Mouse (Mus musculus) induced T-regulatory cell, adult 2 months (primary cell): ENCODE measurements around the gene Ptger4.

Experiments used
- DNase-seq: peaks from one replicate; pipeline ENCODE4 v3.0.0-alpha.2; 2012; ENCODE audit warnings: low read depth

The Ptger4 gene

GRCm38 (mm10) chr15:5243959-5244905 is at the start of gene Ptger4:
TSS of gene Ptger4 (minus strand) at chr15:5244187.
- DNase-seq, result peak; percentile 99

GRCm38 (mm10) chr15:5288412-5288811 is 44.4 kb upstream of the Ptger4 start:
- no peak for DNase-seq

GRCm38 (mm10) chr15:5287072-5287471 is 43.1 kb upstream of the Ptger4 start:
- DNase-seq, result no peak

- no peak for DNase-seq
These were observed 37.3 kb upstream of the Ptger4 start for GRCm38 (mm10) chr15:5281316-5281715.

GRCm38 (mm10) chr15:5279831-5280230 is 35.8 kb upstream of the Ptger4 start:
- no peak for DNase-seq

- DNase-seq, result no peak
These were observed 34.5 kb upstream of the Ptger4 start for GRCm38 (mm10) chr15:5278525-5278924.

GRCm38 (mm10) chr15:5273981-5274380 is 30.0 kb upstream of the Ptger4 start:
- no peak for DNase-seq

- DNase-seq, result no peak
These were observed 22.1 kb upstream of the Ptger4 start for GRCm38 (mm10) chr15:5266095-5266494.

- DNase-seq, result peak; percentile 48
These were observed 19.0 kb upstream of the Ptger4 start for GRCm38 (mm10) chr15:5262874-5263504.

GRCm38 (mm10) chr15:5262095-5262667 is 18.2 kb upstream of the Ptger4 start:
- DNase-seq, result no peak

GRCm38 (mm10) chr15:5261004-5261403 is 17.0 kb upstream of the Ptger4 start:
- DNase-seq, result no peak

- DNase-seq, result no peak
These were observed 16.2 kb upstream of the Ptger4 start for GRCm38 (mm10) chr15:5260183-5260582.

GRCm38 (mm10) chr15:5250182-5250581 is 6.2 kb upstream of the Ptger4 start:
- peak; percentile 57 for DNase-seq

GRCm38 (mm10) chr15:5243036-5243958 is 690 bp downstream of the Ptger4 start:
- peak; percentile 81 for DNase-seq

GRCm38 (mm10) chr15:5242241-5243035 is 1.5 kb downstream of the Ptger4 start:
- peak; percentile 68 for DNase-seq

GRCm38 (mm10) chr15:5241304-5242201 is 2.4 kb downstream of the Ptger4 start:
- peak; percentile 84 for DNase-seq

GRCm38 (mm10) chr15:5240360-5240759 is 3.6 kb downstream of the Ptger4 start:
- DNase-seq, result no peak

- peak; percentile 69 for DNase-seq
These were observed 4.1 kb downstream of the Ptger4 start for GRCm38 (mm10) chr15:5239901-5240300.

- DNase-seq, result no peak
These were observed 4.6 kb downstream of the Ptger4 start for GRCm38 (mm10) chr15:5239361-5239760.

- DNase-seq, result peak; percentile 77
These were observed 5.4 kb downstream of the Ptger4 start for GRCm38 (mm10) chr15:5238553-5238952.
